In the genomic region with DNA sequence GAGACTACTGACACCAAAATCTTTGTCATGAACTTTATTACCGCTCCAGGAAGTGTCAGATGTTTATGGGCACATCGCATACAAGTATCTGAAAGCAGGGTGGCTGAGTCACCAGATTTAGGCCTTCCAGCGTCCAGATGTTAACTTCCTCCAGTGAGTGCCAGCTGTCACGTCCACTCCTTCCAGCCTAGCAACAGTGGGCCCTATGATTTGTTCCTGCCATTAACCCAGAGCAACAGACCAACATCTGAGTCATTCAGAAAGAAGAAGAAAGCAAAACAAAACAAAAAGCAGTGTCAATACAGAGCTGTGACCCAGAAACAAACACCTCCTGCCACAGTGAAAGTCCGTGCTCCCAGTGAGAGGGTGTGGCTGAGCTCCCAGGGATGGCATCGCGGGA, we compare ENCODE assay signal across 11 mouse cellular contexts. TPM values are rescaled to one million over a fixed set of nuclear protein-coding genes. Genes with fewer than 3 reads are reported as not detected.
DNase-seq lines count a peak whose midpoint lies in the region; ATAC-seq lines count a peak whose summit lies in the region.
"Had no signal": no experiment of that assay in that cellular context is flagged by ENCODE, and none has a peak within 500 bp of the region (broad histone marks: within the 10 kb centered on the region; RNA-seq: fewer than 3 reads in every experiment).

No protein-coding gene starts in this region.

- DNase-seq in heart, adult 8-10 months (ENCODE audit: low spot score): peak; percentile 7
- no peak for DNase-seq in heart, postnatal 36 days
- DNase-seq in 416B (ENCODE audit: low read depth): peak; percentile 56
- peak; percentile 17 for DNase-seq in ZHBTc4 (ENCODE audit: low read depth, low spot score)
- no peak for DNase-seq in adrenal gland, postnatal 4 days (ENCODE audit: low spot score in 2 of 2)
- DNase-seq in right cerebral cortex, postnatal 10 days (ENCODE audit: low spot score in 2 of 2): no peak
- no peak for DNase-seq in kidney, adult 9 months
- DNase-seq: cerebellum, adult 11-12 months; lung, adult 2 months; thymus, postnatal 36 days had no signal

- intact Hi-C loops in heart, postnatal 36 days (cut with DNase I): no loop called here

- peak; percentile 45; the same call in 1 of the 2 replicates for ATAC-seq in megakaryocyte, adult 5-6 weeks (ENCODE audit: poor library complexity, severe bottlenecking)

RNA-seq across cellular contexts. Expression of a gene that starts 47.6 kb away (rescaled TPM):
- total RNA-seq in heart, adult 8-10 months (2022): 10 to 100 TPM; 11.9 to 14.3 (median 13.3) TPM
- 10 to 100 TPM; 15.6 TPM for total RNA-seq in heart, postnatal 36 days (2021)
- 5.5 and 6.9 TPM in 2 replicates for total RNA-seq in megakaryocyte, adult 5-6 weeks (2015)
- total RNA-seq in megakaryocyte, adult 5-6 weeks (2017): 8.7 and 9.8 TPM in 2 replicates
- 10 to 100 TPM; 21.2 to 21.6 TPM for total RNA-seq in adrenal gland, postnatal 4 days (2021)

Comparison
In these comparisons a context has a peak if more than half of its experiments do, and no peak if none do; other contexts are left out.
1. DNase-seq: peak in heart, adult 8-10 months (single experiment), 416B (single experiment) and ZHBTc4 (single experiment); none in heart, postnatal 36 days (0 of 2), adrenal gland, postnatal 4 days (0 of 2), right cerebral cortex, postnatal 10 days (0 of 2) and kidney, adult 9 months (single experiment).